Mouse (Mus musculus): ENCODE measurements around the gene Dpp6.

Gene Dpp6

DNA sequence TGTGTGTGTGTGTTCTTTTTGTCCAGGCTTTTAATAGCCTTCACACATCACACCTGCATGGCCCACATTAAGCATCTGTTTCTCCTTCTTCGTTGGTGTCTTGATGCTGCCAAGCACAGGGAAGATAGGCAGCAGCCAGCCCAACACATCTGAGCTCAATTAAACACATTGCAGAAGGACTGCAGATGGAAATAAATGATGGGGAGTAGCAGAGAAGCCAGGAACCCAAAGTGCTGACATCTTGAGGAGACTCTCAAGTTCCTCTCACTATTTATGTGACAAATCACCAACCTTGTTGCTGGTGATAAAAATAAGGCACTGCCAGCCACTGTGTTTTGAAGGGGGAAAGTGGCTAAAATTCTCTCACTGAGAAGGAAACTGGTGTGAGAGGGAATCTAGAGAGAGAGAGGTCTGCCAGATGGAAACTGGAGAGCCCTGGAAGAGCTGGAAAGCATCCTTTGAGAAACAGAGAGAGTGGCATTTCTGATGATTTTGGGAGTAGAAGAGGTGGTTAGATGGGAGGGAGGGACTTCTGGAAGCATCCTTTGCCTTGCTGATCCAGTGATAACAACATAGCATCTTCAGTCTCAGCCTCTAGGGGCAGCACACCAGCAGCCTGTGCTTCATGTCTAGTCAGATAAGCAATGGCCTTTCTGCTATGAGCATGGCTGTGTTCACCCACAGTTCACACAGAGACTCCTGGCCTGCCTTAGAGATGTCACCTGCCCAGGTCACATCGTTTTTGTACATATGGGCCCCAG lies 383.8 kb downstream of the Dpp6 start:
- DNase-seq (ENCODE audit: low spot score): no peak

DNA sequence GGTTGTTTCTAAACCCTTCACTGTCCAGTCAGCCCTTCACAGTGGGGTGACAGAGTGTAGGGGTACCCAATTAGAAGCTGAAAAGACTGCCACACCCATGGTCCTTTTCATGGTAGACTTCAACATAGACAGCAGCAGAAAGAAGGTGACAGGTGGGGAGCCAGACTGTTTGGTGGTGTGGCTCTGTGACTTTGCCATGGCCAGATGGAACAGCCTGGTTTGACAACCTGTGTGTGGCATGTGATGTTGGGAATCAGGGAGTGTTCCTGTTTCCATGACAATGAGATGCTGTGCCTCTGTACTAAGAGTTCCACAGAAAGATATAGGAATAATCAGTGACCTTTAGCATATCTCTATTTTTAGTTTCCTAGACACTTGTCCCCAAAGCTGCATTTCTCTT lies 386.1 kb downstream of the Dpp6 start:
- DNase-seq (ENCODE audit: low spot score): no peak

DNA sequence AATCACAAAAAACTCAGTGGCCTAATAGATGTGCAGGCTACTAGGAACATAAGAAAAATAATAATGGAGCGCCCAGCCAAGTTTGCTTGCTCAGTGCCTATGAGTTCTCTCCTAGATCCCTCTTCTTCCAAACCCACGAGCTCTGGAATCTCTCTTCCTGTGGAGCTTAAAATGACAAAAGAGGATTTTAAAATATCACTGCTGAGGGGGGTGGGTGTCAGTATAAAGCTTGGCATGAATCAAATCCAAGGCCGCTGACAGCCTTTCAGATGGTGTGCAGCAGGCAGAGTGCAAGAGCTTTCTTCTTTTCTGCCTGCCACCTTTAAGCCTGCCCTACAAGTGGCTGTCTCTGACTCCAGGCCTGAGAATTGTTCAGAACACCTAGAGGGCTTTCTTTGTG lies 387.7 kb downstream of the Dpp6 start:
- DNase-seq (ENCODE audit: low spot score): no peak

DNA sequence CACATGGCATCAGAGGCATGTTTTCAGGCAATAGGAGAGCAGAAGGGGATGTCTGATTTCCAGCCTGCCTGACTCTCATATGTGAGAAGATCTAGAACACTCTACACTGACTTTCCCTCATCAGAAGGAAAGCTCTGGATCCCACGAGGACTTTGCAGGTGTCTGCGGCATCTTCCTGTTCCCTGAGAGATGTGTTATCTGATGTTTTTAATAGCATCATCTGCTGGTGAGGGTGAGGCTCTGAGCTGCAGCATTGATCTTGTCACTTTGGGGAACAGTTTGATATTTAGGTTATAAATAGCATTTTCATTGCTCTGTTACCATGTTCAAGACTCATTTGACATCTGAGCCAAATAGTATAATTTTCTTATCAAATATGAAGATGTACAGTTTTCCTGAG lies 388.8 kb downstream of the Dpp6 start:
- no peak for DNase-seq (ENCODE audit: low spot score)

DNA sequence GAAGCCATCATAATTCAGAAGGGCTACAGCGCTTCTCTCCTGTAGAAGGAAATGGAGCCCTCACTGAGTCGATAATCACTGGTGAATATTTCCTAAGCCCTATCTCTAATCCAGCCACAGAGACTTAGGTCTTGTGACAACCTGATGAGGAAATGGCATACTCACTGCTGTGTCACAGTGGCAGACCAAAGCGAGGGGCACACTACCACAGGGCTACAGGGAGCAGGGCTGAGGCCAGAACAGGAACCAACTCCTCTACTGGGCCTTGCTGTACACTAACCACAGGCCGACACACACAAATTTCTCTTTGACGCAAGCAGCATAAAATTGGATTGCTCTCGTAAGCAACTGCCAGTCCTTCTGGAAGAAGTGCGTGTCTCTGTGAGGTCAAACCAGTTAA lies 389.2 kb downstream of the Dpp6 start:
- no peak for DNase-seq (ENCODE audit: low spot score)

DNA sequence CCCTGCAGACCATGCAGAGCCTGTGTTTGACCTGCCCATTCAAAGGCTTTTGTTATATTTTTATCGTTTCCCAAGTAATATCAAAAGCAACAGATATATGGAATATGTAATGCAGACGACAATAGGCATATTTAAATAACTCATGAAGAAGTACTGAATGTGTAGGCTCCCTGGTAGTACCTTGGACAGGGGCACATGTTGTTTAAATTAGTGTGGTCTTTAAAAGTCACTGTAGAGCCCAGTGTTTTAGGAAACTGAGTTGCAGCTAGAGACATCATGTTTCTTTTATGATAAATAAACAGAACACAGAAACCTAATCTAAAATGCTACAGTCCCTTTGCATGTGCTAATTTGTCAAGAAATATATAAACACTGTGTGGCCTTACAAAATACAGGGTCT lies 403.1 kb downstream of the Dpp6 start:
- DNase-seq (ENCODE audit: low spot score): no peak

DNA sequence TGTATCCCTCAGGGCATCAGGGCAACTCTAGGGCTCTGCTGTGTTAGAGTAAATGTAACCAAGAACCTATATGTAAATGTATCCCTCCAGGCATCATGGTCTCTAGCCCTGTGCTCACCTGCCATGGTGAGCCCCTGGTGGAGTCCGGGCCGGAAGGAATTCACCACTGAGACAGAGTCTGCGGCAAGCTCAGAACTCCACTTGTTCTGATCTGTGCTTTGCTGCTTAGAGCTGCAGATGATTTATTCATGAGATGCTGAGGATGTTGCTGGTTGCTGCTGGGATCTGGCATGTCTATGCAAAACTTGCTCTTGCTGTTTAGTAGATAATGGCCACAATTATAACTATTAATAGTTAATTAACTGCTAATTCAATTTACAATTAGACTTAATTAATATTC lies 425.1 kb downstream of the Dpp6 start:
- no peak for DNase-seq (ENCODE audit: low spot score)

DNA sequence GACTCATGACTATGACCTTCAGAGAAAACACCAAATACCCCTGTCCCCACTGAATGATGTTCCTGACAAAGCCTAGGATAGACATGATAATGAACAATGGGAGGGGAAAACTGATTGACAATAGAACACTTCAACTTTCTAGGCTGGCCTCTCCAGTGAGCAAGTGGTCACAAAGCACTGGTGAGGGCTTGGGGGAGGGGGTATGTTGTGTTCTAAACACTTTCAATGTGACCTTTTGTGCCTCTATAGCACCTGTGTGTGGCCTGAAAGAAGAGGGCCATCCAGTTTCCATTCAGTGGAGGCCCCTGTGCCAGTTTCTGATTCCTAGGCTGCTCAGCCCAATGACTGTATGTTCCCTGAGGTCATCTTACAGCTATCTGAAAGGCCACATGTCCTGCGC lies 426.2 kb downstream of the Dpp6 start:
- no peak for DNase-seq (ENCODE audit: low spot score)

DNA sequence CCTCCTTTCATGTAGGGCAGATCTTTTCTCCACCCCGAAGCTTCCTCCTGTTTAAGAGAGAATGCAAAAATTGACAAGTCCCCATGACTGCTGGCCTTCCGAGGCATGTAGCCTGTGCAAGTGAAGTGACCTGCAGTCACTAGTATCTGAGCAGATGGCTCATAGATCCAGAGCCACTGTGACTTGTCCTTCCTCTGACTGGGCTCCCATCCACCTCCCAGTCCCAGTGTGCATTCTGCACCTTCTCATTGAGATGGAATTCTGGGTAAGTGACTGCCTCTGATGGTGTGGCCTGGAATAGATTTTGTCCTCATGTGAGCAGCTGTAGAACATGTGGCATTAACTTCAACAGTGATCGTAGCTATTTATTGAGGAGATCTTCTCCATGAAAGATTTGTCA lies 430.8 kb downstream of the Dpp6 start:
- no peak for DNase-seq (ENCODE audit: low spot score)

DNA sequence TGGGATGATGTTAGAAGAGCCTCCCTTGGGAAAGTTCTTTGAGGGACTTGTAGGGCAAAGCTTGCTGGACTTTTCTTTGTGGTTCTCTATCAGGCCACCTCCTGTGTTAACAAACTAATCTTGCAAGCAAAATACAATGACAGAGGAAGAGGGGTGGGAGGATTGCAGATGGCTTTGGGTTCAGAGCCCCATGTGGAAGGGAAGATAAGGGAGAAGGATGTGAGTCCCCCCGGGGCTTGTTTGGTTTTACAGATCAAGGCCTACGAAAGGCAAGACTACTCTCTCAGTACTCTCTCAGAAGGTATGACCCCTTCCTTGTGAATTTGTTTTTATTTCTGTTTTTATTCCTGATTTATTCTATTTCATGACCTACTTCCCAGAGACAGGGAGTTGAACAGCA lies 431.7 kb downstream of the Dpp6 start:
- DNase-seq (ENCODE audit: low spot score): no peak

DNA sequence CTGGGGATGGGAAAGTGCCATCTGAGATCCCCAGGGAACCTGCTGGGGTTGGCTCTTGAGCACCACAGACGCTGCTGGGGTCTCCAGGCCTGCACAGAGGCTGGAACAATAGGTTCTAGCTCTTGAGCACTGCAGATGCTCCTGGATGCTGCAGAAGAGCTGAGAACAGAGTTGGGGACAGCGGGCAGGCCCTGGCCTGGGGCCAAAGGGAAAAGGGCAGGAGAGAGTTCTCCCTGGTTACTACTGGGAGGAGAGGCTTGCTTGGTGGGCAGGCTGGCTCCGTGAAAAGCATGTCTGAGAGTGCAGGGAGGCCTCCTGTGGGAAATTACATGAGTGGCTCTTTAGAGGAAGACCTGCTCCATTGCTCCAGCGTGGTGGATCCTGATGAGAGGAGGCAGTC lies 432.9 kb downstream of the Dpp6 start:
- DNase-seq (ENCODE audit: low spot score): no peak

DNA sequence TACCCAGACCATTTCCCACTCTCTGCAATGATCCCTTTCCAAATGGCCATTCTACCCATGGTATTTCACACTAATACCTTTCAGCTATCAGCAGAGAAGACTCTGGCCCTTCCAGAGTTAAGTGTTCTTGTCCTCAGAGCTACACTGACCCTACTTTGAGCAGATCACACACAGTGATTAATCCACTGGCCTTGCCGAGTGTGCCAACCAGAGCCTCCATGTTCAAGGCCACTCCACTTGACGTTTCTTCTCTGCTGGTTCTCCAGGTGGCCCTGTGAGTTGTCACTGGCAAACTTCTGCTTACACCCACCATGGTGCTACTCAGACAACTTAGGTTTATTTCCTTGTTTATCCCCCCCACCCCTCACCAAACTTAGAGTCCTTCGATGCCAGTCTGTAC lies 433.9 kb downstream of the Dpp6 start:
- peak; percentile 9 for DNase-seq (ENCODE audit: low spot score)

DNA sequence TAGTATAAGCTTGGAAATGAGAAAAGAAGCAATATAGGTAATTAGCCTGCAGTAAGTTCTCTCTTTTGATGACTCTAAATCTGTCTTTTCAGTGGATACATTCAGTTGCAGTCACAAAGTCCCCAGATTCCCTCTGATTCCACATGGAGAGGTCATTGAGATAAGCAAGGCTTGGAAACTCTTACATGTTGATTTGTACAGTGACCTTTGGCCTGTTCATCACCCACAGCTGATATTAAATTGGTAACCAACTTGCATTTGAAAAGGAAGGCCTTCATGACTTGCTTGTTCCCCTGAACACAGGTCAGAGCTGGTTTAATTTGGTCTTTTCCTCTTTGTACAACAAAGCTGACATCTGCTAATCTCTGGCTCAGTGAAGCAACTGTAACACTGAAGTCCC lies 434.4 kb downstream of the Dpp6 start:
- DNase-seq (ENCODE audit: low spot score): no peak

DNA sequence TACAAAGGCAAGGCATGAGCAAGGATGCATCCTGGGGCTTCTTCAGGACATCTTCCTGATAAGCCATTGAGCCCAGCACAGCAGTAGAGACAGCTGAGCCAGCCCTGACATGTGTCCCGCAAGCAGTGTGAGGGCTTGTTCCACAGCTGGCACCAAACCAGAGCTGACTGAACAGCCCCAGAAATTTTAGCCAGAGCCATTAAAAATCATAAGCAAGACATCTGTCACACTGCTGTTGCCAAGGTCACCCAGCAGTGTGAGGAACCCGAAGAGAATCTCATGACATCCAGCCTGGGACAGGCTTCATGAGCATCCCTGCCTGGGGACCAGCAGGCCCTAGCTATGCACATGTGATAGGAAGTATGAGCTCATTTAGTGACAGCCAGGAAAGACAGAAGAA lies 438.2 kb downstream of the Dpp6 start:
- no peak for DNase-seq (ENCODE audit: low spot score)

DNA sequence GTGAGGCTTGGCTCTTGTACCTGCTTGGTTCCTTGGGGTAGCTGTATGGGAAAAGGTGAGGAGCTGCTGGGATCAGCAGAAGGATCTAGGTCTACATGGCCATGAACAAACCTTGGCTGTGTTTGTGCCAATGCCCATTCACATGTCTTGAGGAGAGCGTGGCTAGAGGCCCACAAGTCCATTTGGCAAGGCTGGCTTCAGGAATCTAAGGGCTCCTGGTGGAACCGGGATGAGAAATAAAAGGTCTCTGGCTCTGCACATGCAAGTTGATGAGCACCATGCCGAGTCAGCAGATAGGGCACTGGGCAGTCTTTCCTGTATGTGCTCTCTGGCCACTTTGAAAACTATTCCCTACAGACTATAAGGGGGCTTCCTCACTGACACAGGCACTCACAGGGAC lies 441.6 kb downstream of the Dpp6 start:
- no peak for DNase-seq (ENCODE audit: low spot score)

DNA sequence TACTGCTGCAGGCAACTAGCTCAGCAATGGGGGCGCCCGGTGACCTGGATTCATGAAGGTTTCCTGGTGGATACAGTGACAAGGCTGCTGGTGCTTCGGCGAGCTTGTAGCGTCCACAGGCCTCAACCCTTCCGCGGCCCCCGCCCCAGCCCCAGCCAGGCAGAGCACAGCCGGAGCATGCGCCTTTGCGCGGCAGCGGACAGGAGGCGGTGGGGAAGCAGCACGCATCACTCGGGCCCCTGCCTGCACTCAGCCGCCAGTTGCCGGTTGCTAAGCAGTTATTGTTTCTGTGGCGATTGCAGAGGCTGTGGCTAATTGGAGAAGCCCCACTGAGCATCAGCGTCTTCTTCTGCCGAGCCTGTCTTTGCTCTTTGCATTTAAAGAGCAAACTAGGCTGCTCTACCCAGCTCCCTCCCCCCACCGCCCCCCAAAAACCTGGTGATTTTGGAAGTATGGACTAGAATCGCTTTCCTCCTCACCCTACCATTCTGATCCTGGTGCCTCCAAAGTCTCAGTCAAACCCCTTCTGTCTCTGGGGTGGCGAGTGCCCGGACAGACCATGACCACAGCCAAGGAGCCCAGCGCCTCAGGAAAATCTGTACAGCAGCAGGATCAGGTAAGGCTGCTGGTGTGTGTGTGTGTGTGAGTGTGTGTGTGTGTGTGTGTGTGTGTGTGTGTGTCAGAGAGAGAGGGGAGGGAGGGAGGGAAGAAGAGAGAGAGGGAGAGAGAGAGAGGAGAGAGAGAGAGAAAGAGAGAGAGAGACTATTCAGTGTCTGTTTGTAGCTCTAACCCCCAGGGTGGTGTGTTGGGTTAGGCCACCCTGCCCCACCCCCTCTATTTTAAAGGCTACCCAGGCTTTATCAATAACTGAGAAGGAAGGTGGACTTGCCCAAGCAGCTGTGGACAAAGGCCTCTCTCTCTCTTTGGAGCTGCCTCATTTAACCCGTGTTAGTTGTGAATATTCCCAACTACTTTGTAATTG lies 445.0 kb downstream of the Dpp6 start:
- no peak for DNase-seq (ENCODE audit: low spot score)

DNA sequence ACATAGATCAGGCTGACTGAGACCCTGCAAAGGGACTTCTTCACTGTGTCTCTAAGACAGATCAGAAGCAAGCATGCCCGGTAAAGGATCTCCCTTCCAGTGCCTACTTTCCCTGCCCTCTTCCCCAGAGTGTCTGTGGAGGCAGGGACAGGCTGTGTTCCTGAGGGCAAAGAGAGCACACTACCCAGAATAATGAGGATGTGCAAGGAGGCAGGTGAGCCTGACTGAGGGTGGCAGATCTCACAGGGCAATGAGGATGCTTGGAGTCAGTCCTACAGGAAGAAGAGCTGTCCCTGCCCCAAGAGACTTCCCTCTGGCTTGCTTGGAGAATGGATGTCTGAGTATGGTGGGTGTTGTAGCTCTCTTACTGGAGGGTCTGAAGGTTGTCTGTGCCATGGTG lies 445.7 kb downstream of the Dpp6 start:
- no peak for DNase-seq (ENCODE audit: low spot score)

DNA sequence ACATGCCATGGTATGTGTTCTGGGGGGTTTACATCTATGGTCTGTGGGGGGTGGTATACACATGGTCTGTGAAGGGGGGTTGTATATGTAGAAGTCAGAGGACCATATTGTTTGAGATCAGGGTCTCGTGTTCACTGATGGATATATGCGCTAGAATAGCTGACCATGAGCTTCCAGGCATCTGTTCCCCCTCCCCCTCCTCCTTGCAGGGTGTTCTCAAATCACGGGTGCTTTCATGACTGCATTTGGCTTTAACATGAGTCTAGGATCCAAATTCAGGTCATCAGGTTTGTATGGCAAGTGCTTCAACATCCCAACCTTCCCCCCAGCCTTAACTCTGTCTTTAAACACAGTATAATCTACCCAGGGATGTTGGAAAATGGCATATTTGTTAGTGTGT lies 448.3 kb downstream of the Dpp6 start:
- no peak for DNase-seq (ENCODE audit: low spot score)

DNA sequence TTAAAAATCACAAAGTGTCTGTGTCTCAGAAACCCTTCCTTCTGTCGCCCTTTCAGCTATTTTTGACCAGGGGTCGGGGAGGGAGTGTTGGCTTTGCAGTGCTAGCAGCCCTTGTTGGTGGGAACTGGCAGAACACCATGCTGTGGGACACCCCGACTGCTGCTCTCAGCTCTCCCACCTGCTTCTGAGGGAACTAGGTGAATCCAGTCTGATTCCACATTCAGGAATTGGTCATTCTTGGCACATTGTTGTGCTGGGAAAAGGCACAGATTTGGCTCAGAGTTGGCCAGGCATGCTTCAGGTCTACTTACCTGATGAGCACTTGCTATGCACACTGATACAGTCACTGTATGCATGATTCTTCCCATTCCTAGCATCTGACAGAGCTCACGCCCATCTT lies 454.3 kb downstream of the Dpp6 start:
- DNase-seq (ENCODE audit: low spot score): no peak

DNA sequence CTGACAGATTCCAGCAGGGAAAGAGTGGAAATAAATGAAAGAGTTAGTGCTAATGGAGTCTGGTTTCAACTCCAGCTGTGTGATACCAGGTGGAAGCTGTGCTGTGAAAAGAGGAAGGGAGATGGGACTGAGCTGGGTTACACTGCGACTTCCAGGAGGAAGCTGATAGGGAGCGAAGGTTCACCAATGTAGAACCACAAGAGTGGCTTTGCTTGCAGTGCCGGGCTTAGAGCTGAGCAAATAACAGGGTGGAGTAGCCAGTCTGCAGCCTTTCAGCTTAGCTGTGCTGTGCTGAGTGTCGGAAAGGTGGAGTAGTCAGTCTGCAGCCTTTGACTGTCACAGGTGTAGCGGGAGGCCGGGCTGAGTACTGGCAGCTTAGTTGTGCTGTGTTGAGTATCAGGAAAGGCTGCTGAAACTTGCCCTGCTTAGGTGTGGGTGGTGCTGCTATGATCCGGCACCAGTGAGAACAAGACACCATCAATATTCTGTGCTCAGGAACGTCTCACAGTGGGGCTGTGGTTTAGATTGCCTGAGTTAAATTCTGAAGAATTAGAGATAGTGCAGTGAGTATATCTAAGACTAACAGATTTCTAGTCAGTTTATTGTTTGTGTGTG lies 457.9 kb downstream of the Dpp6 start:
- DNase-seq (ENCODE audit: low spot score): no peak

DNA sequence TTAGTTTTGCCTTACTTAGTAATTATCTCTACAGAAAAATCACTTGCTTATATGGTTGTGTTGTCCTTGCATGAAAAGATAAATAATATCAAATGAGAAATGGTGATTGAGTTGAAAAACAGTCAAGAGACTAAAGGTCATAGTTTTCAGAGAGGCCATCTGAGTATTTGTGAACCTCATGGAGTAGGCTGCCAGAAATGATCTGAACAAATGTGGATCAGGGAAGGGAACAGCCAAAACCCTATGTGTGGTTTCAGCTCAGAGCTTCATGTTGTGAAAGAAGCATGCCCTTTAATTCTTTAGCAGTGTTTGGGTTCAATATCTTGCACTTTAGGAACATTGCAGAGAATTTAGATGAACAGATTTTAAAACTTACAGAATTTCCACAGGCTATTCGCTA lies 458.9 kb downstream of the Dpp6 start:
- DNase-seq (ENCODE audit: low spot score): no peak

DNA sequence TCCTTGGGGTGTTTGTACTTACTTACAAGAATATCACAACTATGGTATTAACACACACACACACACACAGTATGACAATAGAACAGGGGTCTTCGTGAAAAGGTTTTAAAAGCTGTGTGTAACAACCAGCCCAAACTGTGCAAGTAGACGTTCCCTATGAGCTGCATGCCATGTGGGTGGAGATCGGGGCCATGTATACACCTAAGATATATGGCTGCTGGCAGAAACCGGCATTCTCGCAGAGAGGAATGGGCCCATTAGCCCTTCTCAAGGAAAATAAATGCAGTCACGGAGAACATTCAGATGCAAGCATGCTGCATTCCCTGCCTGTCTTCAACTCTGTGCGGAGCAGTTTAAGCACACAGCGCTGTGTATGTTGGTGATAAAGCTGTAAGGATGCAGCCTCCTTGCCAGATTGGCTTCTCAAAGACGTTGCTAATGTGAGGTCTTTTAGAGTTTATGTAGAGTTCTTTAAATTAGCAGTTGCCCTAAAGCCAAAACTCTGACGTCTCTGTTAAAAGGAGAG lies 461.2 kb downstream of the Dpp6 start:
- DNase-seq (ENCODE audit: low spot score): no peak

DNA sequence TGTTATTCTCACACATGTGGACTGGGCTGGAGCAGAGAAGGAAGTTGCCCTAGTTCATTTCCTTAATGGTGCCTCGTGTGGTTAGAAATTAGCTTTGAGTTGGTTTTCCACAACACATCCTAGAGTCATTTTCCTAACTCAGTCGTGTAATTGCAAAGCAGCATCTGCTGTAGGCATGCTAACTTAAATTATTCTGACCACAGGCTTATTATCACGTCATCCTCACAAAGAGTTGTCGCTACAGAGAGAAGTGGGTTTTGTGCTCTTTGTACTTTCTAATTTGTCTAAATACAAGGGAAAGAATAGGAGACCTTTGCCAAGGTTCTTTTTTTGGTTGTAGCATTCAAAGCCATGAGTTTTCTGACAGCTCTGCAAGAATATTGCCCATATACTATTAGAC lies 469.9 kb downstream of the Dpp6 start:
- DNase-seq (ENCODE audit: low spot score): no peak

All from ovary, adult 18-20 months (tissue).